Mouse (Mus musculus): ENCODE results near the gene Fam8a1. TPM values are rescaled to one million over a fixed set of nuclear protein-coding genes. Genes with fewer than 3 reads are reported as not detected.

The Fam8a1 gene
- total and polyA plus RNA-seq, 3 experiments = 6.9 to 9.9 (median 9.9) TPM

DNA sequence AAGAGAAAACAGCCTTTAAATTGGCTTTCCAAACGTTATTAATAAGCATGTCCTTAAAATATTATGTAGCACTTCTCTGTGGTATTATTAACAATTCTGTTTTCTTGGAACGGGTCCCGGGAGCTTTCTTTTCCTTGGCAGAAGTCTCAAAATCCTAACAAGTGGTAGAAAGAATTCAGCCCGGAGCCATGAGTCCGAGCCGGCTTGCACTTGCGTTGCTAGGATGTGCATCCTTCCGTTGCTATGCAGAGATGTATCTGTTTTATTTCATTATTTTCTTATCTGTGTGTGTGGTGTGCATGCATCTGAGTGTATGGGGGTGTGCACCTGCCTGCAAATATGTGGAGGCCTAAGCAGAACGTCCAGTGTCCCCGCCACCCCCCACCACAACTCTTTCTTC, 41.5 kb upstream of the Fam8a1 start:
- peaks cover 13% of the 10 kb centered on the region for H3K27me3 ChIP-seq (replicated peaks)
- no peak for DNase-seq (ENCODE audit: extremely low read depth)
- dilution Hi-C loops (cut with MboI; ENCODE audit: extremely low pct_ligation_motif_present, extremely low pct_unique_long_range_greater_than_20kb, low sequenced_read_pairs) (no loop called here), in situ Hi-C loops (cut with MboI; ENCODE audit: low pct_ligation_motif_present, low pct_unique_long_range_greater_than_20kb, low sequenced_read_pairs) (no loop called here)
- no peaks in the 10 kb centered on the region for H3K36me3 ChIP-seq (replicated peaks in 1 of 2; ENCODE audit: control insufficient read depth in 1 of 2, insufficient read depth in 1 of 2, low read length in 1 of 2)
- no peak overlapping the region for H3K27ac ChIP-seq (ENCODE audit: insufficient read depth, low read depth)
- TF ChIP-seq USF1 (IDR thresholded peaks at IDR 0.05; ENCODE audit: low read depth, low read length) (no peak), JUN (IDR thresholded peaks at IDR 0.05; ENCODE audit: insufficient read depth, low read depth, low read length) (no peak), UBTF (IDR thresholded peaks at IDR 0.05; ENCODE audit: low read depth, low read length) (no peak), CHD2 (IDR thresholded peaks at IDR 0.05; ENCODE audit: low read length) (no peak), SMC3 (IDR thresholded peaks at IDR 0.05; ENCODE audit: low read depth, low read length) (no peak), POLR2A (IDR thresholded peaks at IDR 0.05; ENCODE audit: low read depth, low read length) (no peak), MAZ (IDR thresholded peaks at IDR 0.05; ENCODE audit: low read depth, low read length) (no peak), EP300 (IDR thresholded peaks at IDR 0.05; ENCODE audit: low read length) (no peak), IRF4 (IDR thresholded peaks at IDR 0.05; ENCODE audit: low read depth, low read length) (no peak), HCFC1 (IDR thresholded peaks at IDR 0.05; ENCODE audit: low read depth, low read length) (no peak), RAD21 (IDR thresholded peaks at IDR 0.05; ENCODE audit: low read depth, low read length) (no peak), ZMIZ1 (IDR thresholded peaks at IDR 0.05; ENCODE audit: low read depth, low read length) (no peak), KAT2A (IDR thresholded peaks at IDR 0.05; ENCODE audit: insufficient replicate concordance, low read length) (no peak)
- peaks cover 3% of the 10 kb centered on the region for H3K9me3 ChIP-seq (replicated peaks; ENCODE audit: low read length)
- H3K4me2 ChIP-seq (ENCODE audit: insufficient read depth, low read depth, poor library complexity, severe bottlenecking) = no peak overlapping the region
- no peak overlapping the region for H3K9ac ChIP-seq (ENCODE audit: insufficient read depth, low read depth)
- no peaks in the 10 kb centered on the region for H3K79me2 ChIP-seq (replicated peaks; ENCODE audit: control insufficient read depth, extremely low read depth, insufficient read depth, poor library complexity, severe bottlenecking)
- no peak overlapping the region for H3K4me3 ChIP-seq (replicated peaks in 1 of 3; ENCODE audit: low read depth in 2 of 3, low read length in 2 of 3, poor library complexity in 1 of 3)
- no peaks in the 10 kb centered on the region for H3K4me1 ChIP-seq (ENCODE audit: control insufficient read depth in 1 of 2, insufficient read depth in 2 of 2)

DNA sequence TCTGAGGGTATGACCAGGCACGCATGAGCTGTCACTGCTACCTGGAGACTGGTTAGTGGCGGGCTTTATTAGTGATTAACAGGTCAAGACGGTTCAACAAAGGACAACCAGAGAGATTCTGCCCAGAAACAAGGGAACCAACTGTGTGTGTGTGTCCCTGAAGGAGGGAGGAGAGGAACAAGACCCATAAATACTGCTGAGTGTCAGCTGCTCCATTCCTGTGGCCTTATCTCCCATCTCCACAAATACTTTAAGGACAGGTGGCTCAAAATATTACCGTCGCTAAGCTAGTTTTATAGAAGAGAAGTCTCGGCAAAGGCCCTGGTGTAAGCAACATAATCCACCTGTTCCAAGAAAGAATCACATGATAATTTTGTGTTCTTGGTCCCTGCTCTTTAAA, 39.9 kb upstream of the Fam8a1 start:
- in situ Hi-C loops (cut with MboI; ENCODE audit: low pct_ligation_motif_present, low pct_unique_long_range_greater_than_20kb, low sequenced_read_pairs) = no loop called here
- Histone ChIP-seq H3K4me1 (ENCODE audit: control insufficient read depth in 1 of 2, insufficient read depth in 2 of 2) (peaks cover 0 to 8% of the 10 kb centered on the region in 2 experiments; a peak in 1 of 4 replicates), H3K4me2 (ENCODE audit: insufficient read depth, low read depth, poor library complexity, severe bottlenecking) (no peak overlapping the region), H3K36me3 (replicated peaks in 1 of 2; ENCODE audit: control insufficient read depth in 1 of 2, insufficient read depth in 1 of 2, low read length in 1 of 2) (no peaks in the 10 kb centered on the region), H3K9ac (ENCODE audit: insufficient read depth, low read depth) (no peak overlapping the region), H3K9me3 (replicated peaks; ENCODE audit: low read length) (no peaks in the 10 kb centered on the region), H3K79me2 (replicated peaks; ENCODE audit: control insufficient read depth, extremely low read depth, insufficient read depth, poor library complexity, severe bottlenecking) (no peaks in the 10 kb centered on the region), H3K27me3 (replicated peaks) (peaks cover 3% of the 10 kb centered on the region), H3K4me3 (replicated peaks in 1 of 3; ENCODE audit: low read depth in 2 of 3, low read length in 2 of 3, poor library complexity in 1 of 3) (no peak overlapping the region), H3K27ac (ENCODE audit: insufficient read depth, low read depth) (no peak overlapping the region)
- dilution Hi-C loops (cut with MboI; ENCODE audit: extremely low pct_ligation_motif_present, extremely low pct_unique_long_range_greater_than_20kb, low sequenced_read_pairs) = no loop called here
- no peak for DNase-seq (ENCODE audit: extremely low read depth)
- TF ChIP-seq BHLHE40 (IDR thresholded peaks at IDR 0.05; ENCODE audit: low read depth, low read length) (no peak), SIN3A (IDR thresholded peaks at IDR 0.05; ENCODE audit: low read length) (no peak), ZKSCAN1 (IDR thresholded peaks at IDR 0.05; ENCODE audit: borderline replicate concordance, low read depth, low read length) (no peak), JUN (IDR thresholded peaks at IDR 0.05; ENCODE audit: insufficient read depth, low read depth, low read length) (no peak)

Measured in CH12.LX (cell line).